Mouse (Mus musculus): ENCODE results near the gene Ptar1. TPM values are rescaled to one million over a fixed set of nuclear protein-coding genes. Genes with fewer than 3 reads are reported as not detected.
"Not testable (repeated sequence)": the region's sequence is repeated elsewhere in the genome, so short reads cannot be mapped to it uniquely, and the experiment has no call there.

Gene Ptar1
- 10 to 100 TPM; 20.7 to 23.0 TPM for total RNA-seq (2021)
- long read RNA-seq, experiment 1, result 0 reads
- long read RNA-seq, experiment 2, full-length matches to known transcripts, result 2 of 3 reads
- long read RNA-seq, experiment 2, partial matches to known transcripts, result 0 of 3 reads
- long read RNA-seq, experiment 2, other reads (novel, unspliced or antisense), result 1 of 3 reads

- intact Hi-C loops (cut with DNase I), result loop anchor here (2.0 to 10.0 kb wide), 3 partner anchors 71 to 595 kb away; partner anchors contain the start of genes Apba1 and Fxn
- DNase-seq, result peak; percentile 97
These were observed at the start of gene Ptar1 for GRCm38 (mm10) chr19:23687296-23688021. Gene Ptar1 (plus strand): TSS chr19:23687429.

- no peak for DNase-seq
These were observed 43.4 kb upstream of the Ptar1 start for GRCm38 (mm10) chr19:23643819-23644218.

DNA sequence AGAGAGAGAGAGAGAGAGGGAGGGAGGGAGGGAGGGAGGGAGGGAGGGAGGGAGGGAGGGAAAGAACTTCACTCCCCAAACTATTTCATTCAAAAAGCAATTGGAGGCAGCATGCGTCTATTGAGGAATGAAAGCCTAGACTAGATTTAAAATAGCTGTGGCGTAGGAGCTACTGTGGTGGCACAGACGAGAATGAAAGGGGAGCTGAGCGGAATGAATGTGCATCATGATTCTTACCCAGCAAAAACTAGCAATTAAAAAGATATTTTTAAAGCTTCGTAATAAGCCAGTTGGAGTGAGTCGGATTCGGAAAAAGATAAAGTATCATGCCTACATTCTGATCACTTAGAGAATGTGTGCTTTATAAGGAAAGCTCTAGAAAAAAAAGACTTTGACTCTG, 41.9 kb upstream of the Ptar1 start:
- DNase-seq, result no peak
- intact Hi-C loops (cut with DNase I), result no loop called here

More at GRCm38 (mm10) chr19:23643819-23644218, 43.4 kb upstream of the Ptar1 start:
- intact Hi-C loops (cut with DNase I), result no loop called here

- no peak for DNase-seq
- intact Hi-C loops (cut with DNase I), result no loop called here
These were observed 39.9 kb upstream of the Ptar1 start for GRCm38 (mm10) chr19:23647308-23647707.

GRCm38 (mm10) chr19:23652644-23653043, 34.6 kb upstream of the Ptar1 start, which contains the start of gene 1700028P14Rik:
Gene 1700028P14Rik (minus strand): TSS chr19:23652812.
- intact Hi-C loops (cut with DNase I), result no loop called here
- peak; percentile 43 to 57 for DNase-seq

DNA sequence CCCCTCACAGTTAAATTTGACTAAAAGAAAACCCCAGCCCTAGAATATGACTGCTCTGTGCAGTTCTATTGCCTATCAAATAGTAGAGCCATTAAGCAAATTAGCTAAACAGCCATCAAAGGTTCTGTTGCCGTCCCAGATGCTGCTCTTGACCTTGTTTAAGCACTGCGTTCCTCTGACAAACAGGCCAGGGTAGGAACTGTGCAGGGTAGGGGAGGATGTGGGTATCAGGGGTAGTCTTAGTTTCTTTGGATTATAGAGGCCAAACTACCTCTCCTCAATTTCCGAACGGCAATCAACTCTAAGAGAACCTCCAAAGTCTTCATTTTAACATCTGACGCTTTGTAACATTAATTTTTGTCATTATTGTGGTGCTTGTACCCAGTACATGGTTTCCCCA, 34.1 kb upstream of the Ptar1 start:
- DNase-seq, result no peak
- intact Hi-C loops (cut with DNase I), result no loop called here

DNA sequence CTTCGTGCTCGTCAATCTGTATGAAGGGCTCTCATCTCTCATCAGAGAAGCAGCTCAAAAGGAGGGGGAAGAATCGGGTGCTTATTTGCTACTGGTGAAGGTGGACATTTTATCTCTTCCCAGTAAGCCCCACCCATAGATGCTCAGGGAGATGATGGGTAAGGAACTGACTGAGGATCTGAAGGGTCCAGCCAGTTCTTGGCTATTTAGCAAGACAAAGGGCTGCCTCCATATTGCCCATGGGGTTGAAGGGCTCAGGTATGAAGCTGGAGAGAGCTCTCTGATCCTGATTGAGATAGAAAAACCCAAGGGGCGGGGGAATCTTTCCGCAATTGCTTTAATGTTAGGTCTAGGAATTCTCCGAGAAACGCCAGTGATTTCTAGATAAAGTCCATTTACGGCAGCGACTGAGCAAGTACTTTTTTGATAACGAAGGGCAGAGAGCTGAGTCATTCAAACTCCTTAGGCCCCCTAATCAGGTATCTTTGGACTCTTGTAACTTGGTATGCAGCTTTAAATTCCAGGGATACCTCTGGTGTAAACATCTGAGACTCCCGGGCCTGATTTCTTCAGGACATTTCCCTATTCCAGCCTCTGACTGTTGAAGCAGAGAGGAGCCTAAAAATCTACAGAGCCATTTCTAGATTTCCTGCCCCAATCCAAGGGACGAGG, 29.8 kb upstream of the Ptar1 start:
- intact Hi-C loops (cut with DNase I), result no loop called here
- DNase-seq, result no peak

GRCm38 (mm10) chr19:23658350-23658749, 28.9 kb upstream of the Ptar1 start:
- no peak for DNase-seq
- intact Hi-C loops (cut with DNase I), result no loop called here

DNA sequence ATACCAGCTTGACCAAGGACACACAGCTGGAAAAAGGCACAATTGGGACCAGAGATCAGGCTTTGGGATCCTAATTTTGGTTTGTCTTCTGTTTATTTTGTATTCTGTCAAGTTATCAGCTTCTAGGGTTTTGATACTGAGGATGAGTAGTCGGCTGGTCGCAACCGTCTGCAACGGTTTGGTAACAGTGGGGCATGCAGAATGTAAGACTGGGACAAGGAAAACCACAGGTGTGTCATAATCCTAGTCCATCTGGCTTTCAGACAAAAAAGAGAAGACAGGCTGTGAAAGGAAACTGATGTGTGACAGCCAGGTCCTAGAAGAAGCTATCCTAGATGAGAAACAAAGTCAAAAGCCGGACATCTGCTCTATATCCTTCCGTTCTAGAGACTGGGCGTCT, 23.1 kb upstream of the Ptar1 start:
- intact Hi-C loops (cut with DNase I), result no loop called here
- DNase-seq, result no peak

GRCm38 (mm10) chr19:23668142-23668655, 19.0 kb upstream of the Ptar1 start:
- intact Hi-C loops (cut with DNase I), result no loop called here
- DNase-seq, result no peak

DNA sequence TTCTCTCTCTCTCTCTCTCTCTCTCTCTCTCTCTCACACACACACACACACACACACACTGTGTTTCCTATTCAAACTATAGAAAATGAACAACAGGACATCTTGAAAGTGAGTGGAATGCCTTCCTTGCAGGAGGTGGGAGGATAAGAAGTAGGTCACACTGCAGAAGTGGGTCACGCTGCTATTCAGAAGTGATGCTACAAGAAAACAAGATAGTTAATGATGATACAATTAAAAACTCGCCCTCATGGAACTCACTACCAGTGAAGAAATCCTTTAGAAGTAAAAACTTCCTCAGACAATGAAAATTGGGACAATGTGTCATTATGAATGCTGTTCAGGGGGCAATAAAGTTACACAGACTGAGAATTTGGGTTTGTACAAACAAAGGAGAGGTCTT, 14.2 kb upstream of the Ptar1 start:
- no peak for DNase-seq
- intact Hi-C loops (cut with DNase I), result no loop called here

GRCm38 (mm10) chr19:23675656-23676055, 11.6 kb upstream of the Ptar1 start:
- intact Hi-C loops (cut with DNase I); DNase-seq: not testable (repeated sequence)

DNA sequence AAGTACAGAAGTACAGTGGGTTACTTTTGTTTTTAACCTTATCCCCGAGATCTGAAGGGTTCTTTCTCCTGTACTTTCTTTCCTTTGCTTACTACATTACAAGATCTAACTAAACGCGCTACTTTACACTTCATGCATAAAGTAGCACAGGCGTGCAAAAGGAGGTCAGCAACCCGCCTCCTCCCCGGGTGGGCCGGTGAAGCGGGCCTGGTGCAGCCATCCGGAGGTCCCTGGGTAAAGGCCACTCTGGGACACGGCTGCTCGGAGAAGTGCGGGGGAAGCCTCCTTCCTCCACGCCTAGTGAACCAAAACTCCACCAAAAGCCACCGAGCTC, 300 bp upstream of the Ptar1 start:
- intact Hi-C loops (cut with DNase I), result loop anchor here (2.0 to 10.0 kb wide), 3 partner anchors 72 to 595 kb away; partner anchors contain the start of genes Apba1 and Fxn
- no peak for DNase-seq

- intact Hi-C loops (cut with DNase I), result loop anchor here (5.0 to 10.0 kb wide), 2 partner anchors 276 to 594 kb away; partner anchors contain the start of gene Fxn
- no peak for DNase-seq
These were observed 1.3 kb downstream of the Ptar1 start for GRCm38 (mm10) chr19:23688421-23688946.

DNA sequence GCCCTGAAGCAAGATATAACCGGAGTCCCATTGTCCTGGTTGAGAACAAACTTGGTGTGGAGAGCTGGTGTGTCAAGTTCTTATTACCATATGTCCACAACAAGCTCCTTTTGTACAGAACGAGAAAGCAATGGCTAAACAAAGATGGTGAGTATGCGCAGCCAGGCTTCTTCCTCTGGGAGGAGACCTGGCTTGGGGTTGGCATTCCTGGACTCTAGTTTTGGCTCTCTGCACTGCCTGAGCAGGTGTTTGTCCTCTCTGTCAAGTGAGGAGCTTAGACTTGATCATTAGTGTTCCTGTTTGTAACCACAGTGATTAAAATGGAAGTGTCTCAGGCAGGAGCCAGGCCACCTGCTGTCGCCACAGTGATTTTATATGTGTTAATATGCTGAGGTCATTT, 7.1 kb downstream of the Ptar1 start:
- DNase-seq, result peak; percentile 47 to 69
- intact Hi-C loops (cut with DNase I), result no loop called here

GRCm38 (mm10) chr19:23697861-23698260, 10.6 kb downstream of the Ptar1 start:
- intact Hi-C loops (cut with DNase I), result no loop called here
- DNase-seq, result peak in 1 of 2 experiments; percentile 25

GRCm38 (mm10) chr19:23698366-23698765, 11.1 kb downstream of the Ptar1 start:
- DNase-seq, result peak in 1 of 2 experiments; percentile 8
- intact Hi-C loops (cut with DNase I), result no loop called here

DNA sequence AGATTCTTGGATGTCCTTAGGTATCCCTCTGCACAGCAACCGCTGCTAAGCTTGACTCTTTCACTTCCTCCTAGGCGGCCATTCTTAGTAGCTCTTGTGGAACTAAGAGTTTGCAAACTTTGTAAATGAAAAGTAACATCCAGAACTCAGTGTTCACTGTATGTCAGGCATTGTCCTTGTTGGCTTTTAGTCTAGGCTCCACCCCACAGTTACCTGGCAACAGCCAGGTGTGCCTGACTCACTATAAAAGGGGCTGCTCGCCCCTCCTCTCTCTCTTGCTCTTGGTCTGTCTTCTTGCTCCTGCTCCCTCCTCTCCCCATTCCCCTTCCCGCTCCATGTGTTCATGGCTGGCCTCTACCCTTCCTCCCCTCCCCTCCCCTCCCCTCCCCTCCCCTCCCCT, 11.9 kb downstream of the Ptar1 start:
- intact Hi-C loops (cut with DNase I), result no loop called here
- no peak for DNase-seq

DNA sequence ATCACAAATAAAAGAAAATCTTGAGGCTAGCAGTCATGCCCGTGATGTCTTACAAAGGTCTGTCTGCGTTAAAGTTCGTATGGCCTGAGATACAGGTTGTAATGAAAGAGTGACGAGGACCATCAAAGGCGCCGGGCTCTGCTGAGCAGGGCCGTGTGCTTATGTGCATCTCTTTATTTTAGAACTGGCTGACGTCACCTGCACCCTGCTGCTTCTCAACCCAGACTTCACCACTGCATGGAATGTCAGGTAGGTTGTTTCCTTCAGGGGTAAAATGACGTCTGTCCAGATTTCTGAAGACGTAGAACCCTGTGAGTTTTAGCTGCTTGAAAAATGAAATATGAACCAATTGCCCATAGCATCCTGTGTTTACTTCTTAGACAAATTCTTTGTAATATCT, 15.7 kb downstream of the Ptar1 start:
- intact Hi-C loops (cut with DNase I), result no loop called here
- no peak for DNase-seq

GRCm38 (mm10) chr19:23705383-23705782, 18.2 kb downstream of the Ptar1 start:
- intact Hi-C loops (cut with DNase I), result no loop called here
- no peak for DNase-seq

DNA sequence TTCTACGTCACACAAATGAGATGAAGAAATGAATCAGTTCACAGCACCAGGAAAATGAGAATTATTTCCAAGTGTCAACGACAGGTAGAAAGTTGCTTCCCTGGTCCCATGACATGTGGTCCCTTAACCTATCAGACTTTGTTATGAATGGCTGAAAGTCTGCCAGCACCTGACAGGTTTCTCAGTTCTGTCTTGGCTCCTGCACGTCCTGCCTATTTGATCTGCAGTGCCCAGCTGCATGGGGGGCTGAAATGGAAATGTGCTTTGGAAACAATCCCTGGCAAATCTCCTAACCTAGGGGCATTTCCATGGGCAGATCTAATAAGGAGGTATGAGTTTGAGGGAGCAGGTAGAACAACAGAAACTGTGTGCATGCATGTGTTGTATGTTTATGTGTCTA, 59.3 kb downstream of the Ptar1 start:
- intact Hi-C loops (cut with DNase I), result no loop called here
- no peak for DNase-seq

All from heart, postnatal 14 days (tissue).